Mouse (Mus musculus): ENCODE results near the gene Cop1.

DNA sequence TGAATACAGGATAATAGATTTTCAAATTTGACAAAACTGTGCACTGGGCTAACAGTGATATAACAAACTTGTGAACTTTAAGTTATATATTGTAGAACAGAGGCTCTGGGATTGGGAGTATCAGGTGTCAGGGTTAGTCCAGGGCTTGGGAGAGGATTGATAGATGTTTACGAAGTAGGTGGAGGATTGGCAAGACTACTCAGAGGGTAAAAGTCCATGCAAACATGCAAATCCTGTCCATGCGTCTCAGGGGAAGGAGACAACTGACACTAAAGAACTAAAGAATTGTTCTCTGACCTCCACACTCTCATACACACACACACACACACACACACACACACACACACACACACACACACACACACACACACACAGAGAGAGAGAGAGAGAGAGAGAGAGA, 18.2 kb downstream of the Cop1 start:
- TF ChIP-seq CTCF (IDR thresholded peaks at IDR 0.05; ENCODE audit: low read depth, low read length) (no peak), EP300 (IDR thresholded peaks at IDR 0.05; ENCODE audit: insufficient read depth, low read depth, low read length) (no peak)
